Mouse (Mus musculus) activated CD4-positive, CD25-positive, alpha-beta regulatory T cell, adult 9 weeks (primary cell): Measurements from ENCODE around the gene 1700018F24Rik. TPM values are rescaled to one million over a fixed set of nuclear protein-coding genes. Genes with fewer than 3 reads are reported as not detected.

Source experiments
- polyA plus RNA-seq: library from polyadenylated mRNA; unstranded; fragments of 100-300 nt; shearing (Covaris generic); gene quantifications from one replicate; pipeline ENCODE4 v1.2.1, GENCODE M21; 2017

The 1700018F24Rik gene
- not detected for polyA plus RNA-seq

DNA sequence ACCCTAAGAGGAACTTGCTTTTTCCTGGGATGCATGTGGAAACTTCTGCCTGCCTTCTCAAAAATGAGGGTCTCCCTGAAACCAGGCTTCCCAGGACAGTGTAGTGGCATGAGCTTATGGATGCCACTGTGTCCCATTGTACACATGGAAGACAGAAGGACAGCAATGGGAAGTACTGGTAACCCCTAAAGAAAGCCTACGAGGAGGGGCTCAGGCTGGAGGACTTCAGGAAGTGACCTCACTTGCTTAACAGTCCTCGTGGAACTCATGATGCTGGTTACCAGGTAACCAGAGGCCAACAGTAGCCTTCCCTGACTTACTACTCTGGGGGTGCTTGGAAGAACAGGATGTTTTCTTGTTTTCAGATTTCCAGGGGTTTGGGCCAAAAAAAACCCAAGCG lies at the start of gene 1700018F24Rik:
Gene 1700018F24Rik, plus strand, starts transcription at position 301 of the 400 bp plus-strand sequence.

DNA sequence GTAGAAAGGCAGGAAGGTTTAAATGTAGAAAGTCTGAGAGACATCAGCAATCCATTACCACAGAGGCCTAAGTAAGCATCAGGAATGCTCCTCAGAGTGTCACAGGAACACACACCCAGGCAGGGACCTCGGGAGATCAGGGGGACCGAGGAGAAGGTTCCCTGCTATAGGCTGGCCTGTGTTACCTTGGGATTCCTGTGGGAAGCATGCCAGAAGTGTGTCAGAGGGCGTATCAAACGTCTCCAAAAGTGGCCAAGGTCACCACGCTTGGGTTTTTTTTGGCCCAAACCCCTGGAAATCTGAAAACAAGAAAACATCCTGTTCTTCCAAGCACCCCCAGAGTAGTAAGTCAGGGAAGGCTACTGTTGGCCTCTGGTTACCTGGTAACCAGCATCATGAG lies 10.4 kb upstream of the 1700018F24Rik start, which contains the start of gene Gm4871:
Gene Gm4871, minus strand, starts transcription at position 364 of the 400 bp plus-strand sequence.

GRCm38 (mm10) chr5:145083632-145084451 lies 41.1 kb downstream of the 1700018F24Rik start, which contains the start of the genes Arpc1a and Kpna7:
Arpc1a (plus strand) TSS chr5:145083830.
Kpna7 (minus strand) TSS chr5:145084030.

Other genes starting within 250 kb of the 1700018F24Rik start
- gene Smurf1, start 77.1 kb upstream of the 1700018F24Rik start, polyA plus RNA-seq: 3.2 TPM
- not detected for gene Gm4871, start 10.2 kb upstream of the 1700018F24Rik start, polyA plus RNA-seq
- gene Arpc1a, start 40.8 kb downstream of the 1700018F24Rik start, polyA plus RNA-seq: 87.7 TPM
- gene Kpna7, start 41.0 kb downstream of the 1700018F24Rik start, polyA plus RNA-seq: not detected
- 1,374 TPM for gene Arpc1b, start 71.2 kb downstream of the 1700018F24Rik start, polyA plus RNA-seq
- 62.8 TPM for gene Pdap1, start 97.2 kb downstream of the 1700018F24Rik start, polyA plus RNA-seq
- gene Bud31, start 97.4 kb downstream of the 1700018F24Rik start, polyA plus RNA-seq: 212 TPM
- gene Ptcd1, start 124.1 kb downstream of the 1700018F24Rik start, polyA plus RNA-seq: 28.9 TPM
- gene Cpsf4, start 124.2 kb downstream of the 1700018F24Rik start, polyA plus RNA-seq: 34.3 TPM
- gene Atp5j2, start 149.1 kb downstream of the 1700018F24Rik start, polyA plus RNA-seq: 479 TPM
- gene Zkscan14, start 158.9 kb downstream of the 1700018F24Rik start, polyA plus RNA-seq: 25.8 TPM
- gene Zkscan5, start 161.6 kb downstream of the 1700018F24Rik start, polyA plus RNA-seq: 8.3 TPM
- 54.7 TPM for gene Zfp655, start 188.7 kb downstream of the 1700018F24Rik start, polyA plus RNA-seq
- 0.83 TPM for gene Zscan25, start 237.5 kb downstream of the 1700018F24Rik start, polyA plus RNA-seq